Mouse (Mus musculus): ENCODE results near the gene Fam198a. TPM values are rescaled to one million over a fixed set of nuclear protein-coding genes. Genes with fewer than 3 reads are reported as not detected.

Gene Fam198a
- total and polyA plus RNA-seq, 3 experiments, result 0.12 to 0.26 TPM; not detected in 1

GRCm38 (mm10) chr9:121907356-121908070 lies 43.3 kb upstream of the Fam198a start:
- no peak for DNase-seq (ENCODE audit: low read depth, low spot score)
- no peaks in the 10 kb centered on the region for H3K4me1 ChIP-seq (ENCODE audit: control insufficient read depth in 1 of 2, insufficient read depth in 2 of 2, low read length in 2 of 2)

DNA sequence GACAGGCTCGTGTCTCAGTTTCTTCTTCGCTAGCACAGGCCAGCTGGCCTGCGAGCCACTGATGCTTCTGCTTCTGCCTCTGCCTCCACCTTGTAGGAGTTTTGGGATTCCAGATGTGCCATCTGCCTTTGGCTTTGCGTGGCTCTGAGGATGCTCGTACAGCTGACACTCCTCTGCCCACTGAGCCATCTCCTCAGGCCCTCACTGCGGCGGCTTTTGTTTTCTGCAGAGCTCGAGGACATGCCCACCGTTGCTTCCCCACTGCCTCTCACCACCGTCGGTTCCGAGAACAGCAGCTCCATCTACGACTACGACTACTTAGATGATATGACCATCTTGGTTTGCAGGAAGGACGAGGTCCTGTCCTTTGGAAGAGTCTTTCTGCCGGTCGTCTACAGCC lies 42.5 kb upstream of the Fam198a start:
- H3K9ac ChIP-seq (ENCODE audit: control insufficient read depth, low read depth, low read length, poor library complexity, severe bottlenecking), result no peak overlapping the region
- H3K4me1 ChIP-seq (ENCODE audit: control insufficient read depth in 1 of 2, insufficient read depth in 2 of 2, low read length in 2 of 2), result no peaks in the 10 kb centered on the region
- DNase-seq (ENCODE audit: low read depth, low spot score), result no peak
- no peaks in the 10 kb centered on the region for H3K9me3 ChIP-seq (replicated peaks; ENCODE audit: insufficient read depth, low read length)
- H3K36me3 ChIP-seq (ENCODE audit: control insufficient read depth in 1 of 2, insufficient read depth in 2 of 2, low read length in 2 of 2), result no peaks in the 10 kb centered on the region
- H3K27me3 ChIP-seq (ENCODE audit: control insufficient read depth in 1 of 2, insufficient read depth in 2 of 2, low read length in 2 of 2), result peaks cover 0 to 2% of the 10 kb centered on the region in 2 experiments; a peak in 2 of 4 replicates
- no peak for TF ChIP-seq TAL1 (IDR thresholded peaks at IDR 0.05; ENCODE audit: low read length)
- no peak for TF ChIP-seq MAX (IDR thresholded peaks at IDR 0.05; ENCODE audit: low read length)
- no peak for TF ChIP-seq USF1 (IDR thresholded peaks at IDR 0.05; ENCODE audit: low read depth, low read length)
- no peak for TF ChIP-seq USF2 (IDR thresholded peaks at IDR 0.05; ENCODE audit: borderline replicate concordance in 1 of 2, insufficient read depth in 1 of 2, low read depth in 1 of 2, low read length in 2 of 2)
- TF ChIP-seq GATA1 (IDR thresholded peaks at IDR 0.05; ENCODE audit: low read depth, low read length), result no peak
- no peak for TF ChIP-seq ETS1 (IDR thresholded peaks at IDR 0.05; ENCODE audit: low read depth, low read length)
- no peaks in the 10 kb centered on the region; the same call in 1 of the 2 replicates for H3K79me2 ChIP-seq (ENCODE audit: control insufficient read depth, insufficient read depth, low read length, poor library complexity)
- H3K27ac ChIP-seq (ENCODE audit: control insufficient read depth, low read depth, low read length), result no peak overlapping the region
- H3K4me3 ChIP-seq (ENCODE audit: control insufficient read depth in 1 of 2, insufficient read depth in 1 of 2, low read depth in 2 of 2, low read length in 2 of 2), result no peak overlapping the region

More at GRCm38 (mm10) chr9:121907356-121908070, 43.3 kb upstream of the Fam198a start:
- no peaks in the 10 kb centered on the region; the same call in 1 of the 2 replicates for H3K79me2 ChIP-seq (ENCODE audit: control insufficient read depth, insufficient read depth, low read length, poor library complexity)
- no peak overlapping the region for H3K27ac ChIP-seq (ENCODE audit: control insufficient read depth, low read depth, low read length)
- H3K4me3 ChIP-seq (ENCODE audit: control insufficient read depth in 1 of 2, insufficient read depth in 1 of 2, low read depth in 2 of 2, low read length in 2 of 2), result no peak overlapping the region
- TF ChIP-seq MYC (IDR thresholded peaks at IDR 0.05; ENCODE audit: low read depth, low read length) (no peak), GATA1 (IDR thresholded peaks at IDR 0.05; ENCODE audit: low read depth, low read length) (no peak), EP300 (IDR thresholded peaks at IDR 0.05; ENCODE audit: low read depth in 1 of 2, low read length in 2 of 2) (no peak), MEF2A (IDR thresholded peaks at IDR 0.05; ENCODE audit: extremely low read depth, insufficient replicate concordance, low read depth, low read length, poor library complexity, severe bottlenecking) (no peak), GABPA (IDR thresholded peaks at IDR 0.05; ENCODE audit: low read depth, low read length) (no peak), E2F4 (IDR thresholded peaks at IDR 0.05; ENCODE audit: borderline replicate concordance, low read depth, low read length) (no peak), POLR2A (IDR thresholded peaks at IDR 0.05; ENCODE audit: control insufficient read depth in 1 of 2, insufficient read depth in 1 of 2, low read depth in 1 of 2, low read length in 2 of 2, poor library complexity in 1 of 2) (no peak)
- no peaks in the 10 kb centered on the region for H3K9me3 ChIP-seq (replicated peaks; ENCODE audit: insufficient read depth, low read length)
- no peaks in the 10 kb centered on the region for H3K36me3 ChIP-seq (ENCODE audit: control insufficient read depth in 1 of 2, insufficient read depth in 2 of 2, low read length in 2 of 2)
- peaks cover 0 to 2% of the 10 kb centered on the region in 2 experiments; a peak in 2 of 4 replicates for H3K27me3 ChIP-seq (ENCODE audit: control insufficient read depth in 1 of 2, insufficient read depth in 2 of 2, low read length in 2 of 2)
- H3K9ac ChIP-seq (ENCODE audit: control insufficient read depth, low read depth, low read length, poor library complexity, severe bottlenecking), result no peak overlapping the region

GRCm38 (mm10) chr9:121909635-121910034 lies 41.2 kb upstream of the Fam198a start:
- Histone ChIP-seq H3K9me3 (replicated peaks; ENCODE audit: insufficient read depth, low read length) (no peaks in the 10 kb centered on the region), H3K9ac (ENCODE audit: control insufficient read depth, low read depth, low read length, poor library complexity, severe bottlenecking) (no peak overlapping the region), H3K4me1 (ENCODE audit: control insufficient read depth in 1 of 2, insufficient read depth in 2 of 2, low read length in 2 of 2) (no peaks in the 10 kb centered on the region), H3K27me3 (ENCODE audit: control insufficient read depth in 1 of 2, insufficient read depth in 2 of 2, low read length in 2 of 2) (no peaks in the 10 kb centered on the region; a peak in 1 of 4 replicates), H3K4me3 (ENCODE audit: control insufficient read depth in 1 of 2, insufficient read depth in 1 of 2, low read depth in 2 of 2, low read length in 2 of 2) (no peak overlapping the region), H3K36me3 (ENCODE audit: control insufficient read depth in 1 of 2, insufficient read depth in 2 of 2, low read length in 2 of 2) (no peaks in the 10 kb centered on the region), H3K27ac (ENCODE audit: control insufficient read depth, low read depth, low read length) (no peak overlapping the region), H3K79me2 (ENCODE audit: control insufficient read depth, insufficient read depth, low read length, poor library complexity) (no peaks in the 10 kb centered on the region)
- DNase-seq (ENCODE audit: low read depth, low spot score), result no peak
- TF ChIP-seq BHLHE40 (IDR thresholded peaks at IDR 0.05; ENCODE audit: borderline replicate concordance, low read depth, low read length) (no peak), POLR2AphosphoS2 (IDR thresholded peaks at IDR 0.05; ENCODE audit: low read length) (no peak), TCF12 (IDR thresholded peaks at IDR 0.05; ENCODE audit: low read depth, low read length) (no peak), RAD21 (IDR thresholded peaks at IDR 0.05; ENCODE audit: low read depth, low read length) (no peak), KAT2A (conservative IDR thresholded peaks at IDR 0.05; ENCODE audit: low read depth, low read length) (no peak), ETS1 (IDR thresholded peaks at IDR 0.05; ENCODE audit: low read depth, low read length) (no peak), NRF1 (IDR thresholded peaks at IDR 0.05; ENCODE audit: insufficient read depth, low read depth, low read length, poor library complexity, severe bottlenecking) (no peak), MYC (IDR thresholded peaks at IDR 0.05; ENCODE audit: low read depth, low read length) (no peak), CHD2 (IDR thresholded peaks at IDR 0.05; ENCODE audit: low read length) (no peak), POLR2AphosphoS5 (IDR thresholded peaks at IDR 0.05; ENCODE audit: borderline replicate concordance, low read depth, low read length) (no peak), EP300 (IDR thresholded peaks at IDR 0.05; ENCODE audit: low read depth in 1 of 2, low read length in 2 of 2) (no peak), JUND (IDR thresholded peaks at IDR 0.05; ENCODE audit: low read depth, low read length) (no peak)

Measured in MEL (cell line).